Mouse (Mus musculus) liver, postnatal 0 days (tissue): ENCODE results near the gene Tfcp2.

ENCODE experiments used
- CTCF ChIP-seq: sonication (generic); IDR thresholded peaks from 2 replicates; pipeline ENCODE4 v1.5.1; 2016; ENCODE audit warnings: antibody characterized with exemption, low read depth
- EP300 ChIP-seq: IDR thresholded peaks from 2 replicates; pipeline ENCODE4 v1.6.1; 2016; ENCODE audit warnings: antibody characterized with exemption, low read depth, mild to moderate bottlenecking

GRCm38 (mm10) chr15:100508454-100509167 is 43.2 kb downstream of the Tfcp2 start:
- TF ChIP-seq CTCF (no peak), EP300 (no peak)
